Mouse (Mus musculus) stomach, embryonic 14.5 days (tissue): Measurements from ENCODE around the gene Tmem19. TPM values are rescaled to one million over a fixed set of nuclear protein-coding genes. Genes with fewer than 3 reads are reported as not detected.

Experiments
- ATAC-seq: fragments of 200-750 bp; cut with Nextera tagmentation; 2 replicates; pipeline ENCODE4 v1.8.0; 2017; ENCODE audit warnings: low read depth, moderate TSS enrichment; ENCODE audit not compliant: insufficient number of reproducible peaks, insufficient read depth, low FRiP score
- H3K27ac ChIP-seq: fragments of 300-500 bp; sonication (generic); 2 replicates; pipeline ENCODE4 v1.5.1; 2014; ENCODE audit warnings: mild to moderate bottlenecking, low read length, moderate library complexity, mixed read lengths
- H3K27me3 ChIP-seq: fragments of 300-500 bp; sonication (generic); 2 replicates; pipeline ENCODE4 v1.6.1; 2014; ENCODE audit warnings: low read length, control low read depth, mixed read lengths; ENCODE audit not compliant: control insufficient read depth, insufficient read depth
- H3K36me3 ChIP-seq: fragments of 300-500 bp; sonication (generic); 2 replicates; pipeline ENCODE4 v1.6.1; 2014; ENCODE audit warnings: mild to moderate bottlenecking, control low read depth, low read length, moderate library complexity, mixed read lengths; ENCODE audit not compliant: control insufficient read depth, insufficient read depth
- H3K4me1 ChIP-seq: fragments of 300-500 bp; sonication (generic); 2 replicates; pipeline ENCODE4 v1.6.1; 2014; ENCODE audit warnings: low read length, control low read depth, mixed read lengths; ENCODE audit not compliant: control insufficient read depth, insufficient read depth
- H3K4me2 ChIP-seq: fragments of 300-500 bp; sonication (generic); replicated peaks from 2 replicates; pipeline ENCODE4 v1.6.1; 2014; ENCODE audit warnings: low read depth, low read length, control low read depth
- H3K4me3 ChIP-seq: fragments of 300-500 bp; sonication (generic); 2 replicates; pipeline ENCODE4 v1.5.1; 2014; ENCODE audit warnings: low read depth, low read length, control low read depth
- H3K9ac ChIP-seq: fragments of 300-500 bp; sonication (generic); replicated peaks from 2 replicates; pipeline ENCODE4 v1.6.1; 2014; ENCODE audit warnings: low read depth, mild to moderate bottlenecking, control low read depth, low read length, moderate library complexity, mixed read lengths
- H3K9me3 ChIP-seq: fragments of 300-500 bp; sonication (generic); 2 replicates; pipeline ENCODE4 v1.6.1; 2016; ENCODE audit warnings: low read depth, low read length, control low read depth; ENCODE audit not compliant: control insufficient read depth
- WGBS: fragments of 180-500 bp; shearing (Covaris S2); extraction: QIAGEN DNeasy Blood & Tissue Kit; methylation state at CpG from one replicate; pipeline ENCODE4 v1.1.7; 2014; 5-methylcytosine and 5-hydroxymethylcytosine counted together
- polyA plus RNA-seq: library from polyadenylated mRNA; unstranded; fragments of >200 nt; fragmentation: Nextera tagmentation; extraction: Ambion mirVana; gene quantifications from 2 replicates; pipeline ENCODE4 v1.2.1, GENCODE M21; 2014

Gene Tmem19
- polyA plus RNA-seq, 1 experiment from 2014 or later: 32.4 TPM

DNA sequence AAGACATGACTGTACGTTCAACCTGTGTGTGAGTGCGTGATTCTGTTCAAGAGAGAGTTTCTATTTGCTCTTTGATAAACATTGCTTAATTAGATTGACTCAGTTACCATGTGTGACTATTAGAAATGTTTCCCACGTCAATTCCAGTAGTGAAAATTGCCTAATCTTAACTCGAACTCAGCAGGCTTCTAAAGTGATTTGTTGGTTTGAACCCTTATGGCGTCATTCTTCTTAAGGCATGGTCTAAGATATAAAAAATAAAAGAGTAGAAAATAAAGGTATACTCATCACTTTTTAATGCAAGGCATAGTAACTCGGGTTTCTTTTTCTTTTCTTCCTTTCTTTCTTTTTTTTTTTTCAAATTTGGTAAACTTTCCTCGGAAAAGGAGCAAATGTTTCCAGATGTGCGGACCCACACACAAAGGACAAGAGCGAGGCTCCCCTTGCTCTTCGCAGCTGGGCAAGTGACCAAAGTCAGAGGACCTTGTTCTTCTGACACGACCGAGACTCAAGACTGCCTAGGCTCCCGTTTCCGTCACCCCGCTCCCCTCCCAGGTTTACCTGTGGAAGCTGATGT, 21.4 kb upstream of the Tmem19 start:
- Histone ChIP-seq H3K4me3 (peak overlapping the region; percentile 96), H3K27me3 (no peaks in the 10 kb centered on the region), H3K4me1 (peaks cover 24% of the 10 kb centered on the region), H3K27ac (peak overlapping the region; percentile 98), H3K9me3 (no peaks in the 10 kb centered on the region), H3K4me2 (peak overlapping the region; percentile 52), H3K36me3 (no peaks in the 10 kb centered on the region), H3K9ac (peak overlapping the region; percentile 73)
- 3% methylated on average over 15 of the region's 15 CpGs for WGBS
- no peak for ATAC-seq

DNA sequence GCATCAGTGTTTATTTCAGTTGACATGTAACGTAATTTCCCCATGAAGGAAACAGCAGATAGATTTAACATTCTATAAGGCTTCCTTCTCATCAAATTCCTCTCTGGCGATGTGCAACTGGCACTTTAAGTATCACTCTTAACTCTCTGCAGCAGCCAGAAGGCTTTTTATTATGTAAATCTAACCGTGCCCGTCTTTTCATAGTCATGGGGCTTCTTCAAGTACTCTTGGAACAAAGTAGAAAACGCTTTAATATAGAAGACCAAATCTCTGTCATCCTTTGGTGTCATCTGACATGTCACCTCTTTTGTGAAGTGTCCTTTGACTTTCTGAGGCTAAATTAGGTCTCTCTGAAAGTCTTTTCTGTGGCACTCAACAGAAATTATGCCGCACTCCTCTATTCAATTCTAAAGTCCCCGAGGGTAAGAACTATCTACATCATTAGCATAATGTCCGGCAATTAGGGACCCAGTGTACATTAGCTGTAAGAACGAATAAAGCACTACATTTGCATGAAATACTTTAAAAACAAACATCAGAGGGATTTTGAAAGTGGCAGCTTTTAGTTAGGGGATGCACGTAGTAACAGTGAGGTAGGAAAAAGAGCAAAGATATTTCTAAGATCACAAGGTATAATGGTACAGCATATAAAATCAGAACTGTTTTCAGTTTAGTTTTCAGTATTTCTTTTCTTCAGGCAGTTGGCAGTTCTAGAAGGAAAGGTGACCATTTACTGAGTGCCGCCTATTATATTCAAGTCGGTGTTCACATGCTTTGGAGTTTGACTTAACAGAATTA, 20.7 kb upstream of the Tmem19 start:
- Histone ChIP-seq H3K9ac (no peak overlapping the region), H3K36me3 (no peaks in the 10 kb centered on the region), H3K9me3 (no peaks in the 10 kb centered on the region), H3K27ac (peak overlapping the region; percentile 2; the same call in 1 of the 2 replicates), H3K4me3 (peak overlapping the region; percentile 96), H3K4me1 (peaks cover 22% of the 10 kb centered on the region), H3K27me3 (no peaks in the 10 kb centered on the region), H3K4me2 (peak overlapping the region; percentile 52)
- 36% methylated on average over 12 of the region's 12 CpGs for WGBS
- no peak for ATAC-seq

DNA sequence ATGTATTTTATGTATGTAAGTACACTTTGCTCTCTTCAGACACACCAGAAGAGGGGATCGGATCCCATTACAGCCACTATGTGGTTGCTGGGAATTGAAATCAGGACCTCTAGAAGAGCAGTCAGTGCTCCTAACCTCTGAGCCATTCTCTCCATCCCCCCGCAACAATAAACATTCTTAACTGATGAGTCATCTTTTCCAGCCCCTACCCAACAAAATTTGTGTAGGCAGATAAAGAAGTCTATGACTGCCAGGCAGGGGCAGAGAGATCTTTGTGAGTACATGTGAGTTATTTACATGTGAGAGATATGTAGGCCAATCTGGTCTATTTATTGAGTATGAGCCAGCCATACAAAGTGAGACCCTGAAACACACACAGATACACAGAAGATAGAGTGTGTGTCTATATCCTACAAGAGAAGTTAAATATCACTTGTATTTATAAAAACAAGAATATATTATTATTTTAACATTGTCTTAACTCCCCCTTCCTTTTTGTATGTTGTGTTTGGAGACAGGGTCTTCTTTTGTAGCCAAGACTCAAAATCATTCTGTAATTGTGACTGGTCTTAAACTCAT, 19.3 kb upstream of the Tmem19 start:
- Histone ChIP-seq H3K4me3 (no peak overlapping the region), H3K4me2 (no peak overlapping the region), H3K36me3 (no peaks in the 10 kb centered on the region), H3K9me3 (no peaks in the 10 kb centered on the region), H3K27ac (no peak overlapping the region), H3K4me1 (peaks cover 12% of the 10 kb centered on the region; the same call in 1 of the 2 replicates), H3K9ac (no peak overlapping the region), H3K27me3 (no peaks in the 10 kb centered on the region)
- WGBS: 77% methylated on average over 2 of the region's 2 CpGs
- no peak for ATAC-seq

GRCm38 (mm10) chr10:115363151-115363550, 850 bp upstream of the Tmem19 start:
- Histone ChIP-seq H3K27me3 (no peaks in the 10 kb centered on the region), H3K36me3 (no peaks in the 10 kb centered on the region), H3K4me1 (no peaks in the 10 kb centered on the region; the same call in 1 of the 2 replicates), H3K4me2 (peak overlapping the region; percentile 72), H3K9me3 (no peaks in the 10 kb centered on the region), H3K4me3 (peak overlapping the region; percentile 48; the same call in 1 of the 2 replicates), H3K27ac (no peak overlapping the region), H3K9ac (0 out of 2 replicates have a peak overlapping the region, but pooled peaks have one; percentile 30)
- ATAC-seq: no peak
- 80% methylated on average over 4 of the region's 4 CpGs for WGBS

- no peaks in the 10 kb centered on the region for H3K27me3 ChIP-seq
- H3K27ac ChIP-seq: peak overlapping the region; percentile 91
- peak overlapping the region; percentile 30 for H3K9ac ChIP-seq
- peak overlapping the region; percentile 72 for H3K4me2 ChIP-seq
- no peaks in the 10 kb centered on the region; the same call in 1 of the 2 replicates for H3K4me1 ChIP-seq
- peak; percentile 12; the same call in 1 of the 2 replicates for ATAC-seq
- peak overlapping the region; percentile 48 for H3K4me3 ChIP-seq
- no peaks in the 10 kb centered on the region for H3K36me3 ChIP-seq
- 6% methylated on average over 9 of the region's 9 CpGs for WGBS
- H3K9me3 ChIP-seq: no peaks in the 10 kb centered on the region
Observed at GRCm38 (mm10) chr10:115362623-115362964, 293 bp upstream of the Tmem19 start.

GRCm38 (mm10) chr10:115359066-115359465, 3.2 kb downstream of the Tmem19 start:
- Histone ChIP-seq H3K9me3 (no peaks in the 10 kb centered on the region), H3K36me3 (no peaks in the 10 kb centered on the region; the same call in 1 of the 2 replicates), H3K4me1 (no peaks in the 10 kb centered on the region; the same call in 1 of the 2 replicates), H3K27me3 (no peaks in the 10 kb centered on the region), H3K9ac (no peak overlapping the region), H3K4me2 (no peak overlapping the region), H3K4me3 (no peak overlapping the region), H3K27ac (no peak overlapping the region)
- ATAC-seq: no peak
- 92% methylated on average over 7 of the region's 7 CpGs for WGBS

DNA sequence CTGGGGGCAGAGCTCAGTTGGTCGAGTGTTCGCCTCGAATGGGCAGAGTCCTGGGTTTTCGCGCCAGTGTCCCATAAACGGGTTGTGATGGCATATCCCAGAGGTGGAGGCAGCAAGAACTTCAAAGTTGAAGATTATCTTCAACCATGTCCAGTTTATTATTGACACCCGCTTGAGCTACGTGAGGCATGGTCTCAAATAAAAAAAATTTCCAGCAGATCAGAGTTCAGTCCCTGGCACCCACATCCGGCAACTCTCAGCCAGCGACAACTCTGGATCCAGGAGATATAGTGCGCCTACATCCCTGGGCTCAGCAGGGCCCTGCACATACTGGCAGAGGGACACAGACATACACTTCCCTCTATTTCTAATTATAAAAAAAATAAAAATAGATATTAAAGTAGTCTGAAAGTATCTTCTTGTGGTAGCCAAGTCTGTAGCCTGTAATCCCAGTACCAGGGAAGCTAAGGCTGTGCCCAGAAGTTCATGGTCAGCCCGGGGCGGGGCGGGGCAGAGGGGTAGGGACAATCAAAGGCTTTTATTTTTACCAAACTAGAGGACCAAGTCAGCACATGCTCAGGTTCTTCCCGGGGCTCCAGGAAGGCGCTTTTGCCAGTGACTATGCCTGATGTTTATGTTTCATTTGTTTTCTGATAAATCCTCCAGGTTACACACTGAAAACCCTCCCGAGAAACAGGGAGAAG, 3.9 kb downstream of the Tmem19 start:
- Histone ChIP-seq H3K27ac (no peak overlapping the region), H3K4me2 (no peak overlapping the region), H3K4me1 (no peaks in the 10 kb centered on the region; the same call in 1 of the 2 replicates), H3K36me3 (no peaks in the 10 kb centered on the region; the same call in 1 of the 2 replicates), H3K9ac (no peak overlapping the region), H3K4me3 (no peak overlapping the region), H3K27me3 (no peaks in the 10 kb centered on the region), H3K9me3 (no peaks in the 10 kb centered on the region)
- no peak for ATAC-seq
- WGBS: 93% methylated on average over 17 of the region's 17 CpGs

GRCm38 (mm10) chr10:115356106-115356505, 6.2 kb downstream of the Tmem19 start:
- Histone ChIP-seq H3K9me3 (no peaks in the 10 kb centered on the region), H3K27me3 (no peaks in the 10 kb centered on the region), H3K36me3 (no peaks in the 10 kb centered on the region; the same call in 1 of the 2 replicates), H3K27ac (no peak overlapping the region), H3K9ac (no peak overlapping the region), H3K4me3 (no peak overlapping the region), H3K4me1 (no peaks in the 10 kb centered on the region; the same call in 1 of the 2 replicates), H3K4me2 (no peak overlapping the region)
- WGBS: 92% methylated on average over 5 of the region's 7 CpGs
- no peak for ATAC-seq
